Mouse (Mus musculus): ENCODE results near the gene Tmem217. TPM values are rescaled to one million over a fixed set of nuclear protein-coding genes. Genes with fewer than 3 reads are reported as not detected.

The Tmem217 gene
- polyA plus RNA-seq, 1 experiment from 2014 or later, result 0.33 TPM

DNA sequence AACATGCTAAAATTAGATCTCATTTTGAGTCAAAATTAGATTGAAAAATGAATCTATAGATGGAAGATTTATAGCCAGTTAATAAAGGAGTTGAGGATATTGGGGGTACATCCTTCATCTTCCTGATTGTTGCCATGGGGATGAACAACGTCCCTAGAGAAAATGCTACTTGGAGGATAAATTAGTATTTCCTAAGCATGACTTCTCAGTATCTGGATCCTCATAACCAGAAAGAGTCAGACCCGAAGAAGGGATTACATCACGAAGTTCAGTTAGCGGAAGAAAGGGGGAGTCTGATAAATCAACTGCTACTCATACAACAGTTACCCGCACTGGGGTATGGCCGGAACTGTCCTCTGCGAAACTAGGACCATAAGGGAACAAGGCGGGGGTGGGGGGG is 3.2 kb downstream of the Tmem217 start:
- in situ Hi-C loops (cut with MboI; ENCODE audit: low pct_unique_long_range_greater_than_20kb), result no loop called here
- ATAC-seq, result no peak

DNA sequence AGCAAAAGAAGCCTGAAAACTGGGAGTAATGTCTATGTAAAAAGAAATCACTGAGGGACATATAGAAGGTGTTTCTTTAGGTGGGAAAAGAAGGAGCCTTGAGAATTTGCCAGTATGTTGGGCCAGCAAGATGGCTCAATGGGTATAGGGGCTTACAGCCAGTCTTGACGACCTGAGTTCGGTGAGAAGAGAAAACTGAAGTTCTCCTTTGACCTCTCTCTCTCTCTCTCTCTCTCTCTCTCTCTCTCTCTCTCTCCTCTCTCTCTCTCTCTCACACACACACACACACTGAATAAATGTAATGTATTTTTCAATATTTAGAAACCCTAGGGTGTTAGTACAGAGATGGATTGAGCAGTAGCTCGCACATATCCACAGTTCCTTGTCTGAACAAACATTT is 3.7 kb downstream of the Tmem217 start:
- CTCF ChIA-PET, result no interaction called here
- in situ Hi-C loops (cut with MboI; ENCODE audit: low pct_unique_long_range_greater_than_20kb), result no loop called here
- no peaks in the 10 kb centered on the region for H3K27me3 ChIP-seq
- no peak for ATAC-seq
- POLR2A ChIA-PET, result no interaction called here
- no peak for TF ChIP-seq CTCF (IDR thresholded peaks at IDR 0.05)
- no peak for DNase-seq (ENCODE audit: low read depth, low spot score)

More for the DNA sequence above, 3.2 kb downstream of the Tmem217 start:
- DNase-seq (ENCODE audit: low read depth, low spot score), result no peak
- no peak for TF ChIP-seq CTCF (IDR thresholded peaks at IDR 0.05)
- POLR2A ChIA-PET, result no interaction called here
- H3K27me3 ChIP-seq, result no peaks in the 10 kb centered on the region
- CTCF ChIA-PET, result no interaction called here

DNA sequence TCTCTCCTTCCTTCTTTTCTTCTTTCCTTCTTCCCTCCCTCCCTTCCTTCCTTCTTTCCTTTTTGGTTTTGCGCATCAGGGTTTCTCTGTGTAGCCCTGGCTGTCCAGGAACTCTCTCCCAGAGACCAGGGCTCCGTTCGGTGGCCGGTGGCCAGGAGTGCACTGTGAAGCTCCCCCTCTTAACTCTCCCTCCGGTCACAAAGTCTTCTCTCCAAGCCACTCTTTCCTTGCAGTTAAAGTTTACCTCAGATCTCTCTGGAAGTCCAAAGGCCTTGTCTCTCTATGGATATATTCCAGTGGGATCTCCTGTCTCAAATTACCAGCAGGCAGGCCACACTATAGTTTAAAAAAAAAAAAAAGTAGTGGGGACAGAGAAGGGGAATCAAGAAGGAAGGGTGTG is 6.9 kb downstream of the Tmem217 start:
- DNase-seq (ENCODE audit: low read depth, low spot score), result no peak
- no peaks in the 10 kb centered on the region for H3K27me3 ChIP-seq
- TF ChIP-seq CTCF (IDR thresholded peaks at IDR 0.05), result no peak
- no peak for ATAC-seq
- CTCF ChIA-PET, result no interaction called here
- in situ Hi-C loops (cut with MboI; ENCODE audit: low pct_unique_long_range_greater_than_20kb), result no loop called here
- POLR2A ChIA-PET, result no interaction called here

DNA sequence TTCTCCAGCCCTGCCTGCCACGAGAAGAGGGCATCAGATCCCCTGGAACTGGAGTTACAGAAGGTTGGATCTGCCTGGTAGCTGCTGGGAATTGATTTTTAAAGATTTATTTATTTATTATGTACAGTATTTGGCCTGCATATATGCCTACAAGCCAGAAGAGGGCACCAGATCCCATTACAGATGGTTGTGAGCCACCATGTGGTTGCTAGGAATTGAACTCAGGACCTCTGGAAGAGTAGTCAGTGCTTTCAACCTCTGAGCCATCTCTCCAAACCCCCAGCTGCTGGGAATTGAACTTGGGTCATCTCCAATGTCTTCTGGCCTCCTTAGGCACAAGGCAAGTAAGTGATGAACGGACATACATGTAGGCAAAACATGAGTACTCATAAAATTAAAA is 8.1 kb downstream of the Tmem217 start:
- no peak for DNase-seq (ENCODE audit: low read depth, low spot score)
- CTCF ChIA-PET, result no interaction called here
- in situ Hi-C loops (cut with MboI; ENCODE audit: low pct_unique_long_range_greater_than_20kb), result no loop called here

DNA sequence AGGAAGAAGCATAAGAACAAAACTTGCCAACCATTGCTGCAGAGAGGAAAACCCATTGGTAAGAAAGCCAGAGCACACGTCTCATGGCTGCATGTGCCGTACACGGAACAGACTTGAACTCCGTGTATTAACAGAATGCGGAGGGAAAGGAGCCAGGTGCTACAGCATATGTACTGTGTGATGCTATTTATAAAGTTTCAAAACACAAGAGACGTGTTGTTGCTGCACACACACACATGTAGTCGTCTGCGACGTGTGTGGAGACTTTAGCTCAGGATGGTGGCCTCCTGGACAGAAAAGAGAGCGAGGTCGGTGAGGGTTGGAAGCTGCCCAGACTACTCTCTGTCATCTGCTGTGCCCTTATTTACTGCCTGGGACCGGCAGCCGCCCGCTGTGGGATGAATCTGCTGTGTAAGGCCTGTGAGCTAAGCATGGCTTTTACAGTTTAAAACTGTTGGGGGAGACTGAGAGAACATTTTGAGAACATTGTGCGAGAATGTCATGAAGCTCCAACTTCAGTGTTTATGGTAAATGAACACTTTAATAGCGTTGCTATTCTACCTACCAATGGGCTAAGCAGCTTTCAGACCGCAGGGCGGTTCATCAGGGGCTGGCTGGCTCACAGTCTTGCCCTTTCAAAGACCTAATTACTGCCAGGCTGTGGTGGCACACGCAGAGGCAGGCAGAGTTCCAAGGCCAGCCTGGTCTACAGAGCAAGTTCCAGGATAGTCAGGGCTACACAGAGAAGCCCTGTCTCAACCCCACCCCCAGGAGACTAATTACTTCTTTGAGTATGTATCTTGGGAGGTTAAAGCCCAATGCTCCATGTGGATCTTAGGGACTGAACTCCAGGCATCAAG is 9.1 kb downstream of the Tmem217 start:
- ChIA-PET CTCF (no interaction called here), POLR2A (interaction anchor here (0.5 kb wide), 1 partner anchor 9 kb away, joined by 3 read pairs; the partner anchor contains the start of gene Tmem217)
- DNase-seq (ENCODE audit: low read depth, low spot score), result no peak
- no peak for TF ChIP-seq CTCF (IDR thresholded peaks at IDR 0.05)
- no peak for ATAC-seq
- in situ Hi-C loops (cut with MboI; ENCODE audit: low pct_unique_long_range_greater_than_20kb), result no loop called here
- no peaks in the 10 kb centered on the region for H3K27me3 ChIP-seq

More for the DNA sequence above, 8.1 kb downstream of the Tmem217 start:
- H3K27me3 ChIP-seq, result no peaks in the 10 kb centered on the region
- ATAC-seq, result no peak
- TF ChIP-seq CTCF (IDR thresholded peaks at IDR 0.05), result peak; percentile 56
- POLR2A ChIA-PET, result no interaction called here

DNA sequence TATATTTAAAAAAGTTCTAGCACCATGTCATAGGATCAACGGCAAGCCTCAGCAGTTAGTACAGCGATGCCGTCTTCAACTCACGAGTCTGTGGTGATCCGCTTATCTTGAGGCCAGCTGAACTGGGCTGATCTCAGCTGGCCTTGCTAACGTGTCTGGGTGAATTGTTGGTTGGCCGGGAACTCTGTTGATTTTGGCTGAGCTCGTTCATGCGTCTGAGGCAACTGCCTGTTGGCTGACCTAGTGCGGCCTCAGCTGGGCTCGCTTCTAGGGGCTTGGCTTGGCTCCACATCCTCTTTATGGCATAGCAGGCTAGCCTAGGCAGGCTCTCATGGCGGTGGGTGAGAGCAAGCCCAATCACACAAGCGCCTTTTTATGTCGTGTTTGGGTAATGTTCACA is 10.8 kb downstream of the Tmem217 start:
- ATAC-seq, result no peak

DNA sequence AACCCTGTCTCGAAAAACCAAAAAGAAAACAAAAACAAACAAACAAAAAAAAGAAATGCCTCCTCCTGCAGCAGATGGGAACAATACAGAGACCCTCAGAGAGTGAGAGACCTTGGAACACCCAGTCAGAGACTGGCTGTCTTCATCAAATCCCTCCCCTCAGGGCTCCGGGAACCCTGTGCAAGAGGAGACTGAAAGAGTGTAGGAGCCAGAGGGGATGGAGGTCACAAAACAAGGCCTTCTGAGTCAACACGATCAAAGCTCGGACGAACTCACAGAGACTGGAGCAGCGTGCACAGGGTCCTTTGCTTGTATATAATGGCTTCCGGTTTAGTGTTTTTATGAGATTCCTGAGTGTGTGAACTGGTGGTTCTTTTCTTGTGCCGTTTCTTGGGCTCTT is 11.8 kb downstream of the Tmem217 start:
- CTCF ChIA-PET, result no interaction called here
- DNase-seq (ENCODE audit: low read depth, low spot score), result no peak
- no peaks in the 10 kb centered on the region for H3K27me3 ChIP-seq
- ATAC-seq, result no peak
- in situ Hi-C loops (cut with MboI; ENCODE audit: low pct_unique_long_range_greater_than_20kb), result no loop called here
- no peak for TF ChIP-seq CTCF (IDR thresholded peaks at IDR 0.05)
- POLR2A ChIA-PET, result no interaction called here

More for the DNA sequence above, 10.8 kb downstream of the Tmem217 start:
- ChIA-PET CTCF (no interaction called here), POLR2A (no interaction called here)
- no peaks in the 10 kb centered on the region for H3K27me3 ChIP-seq
- DNase-seq (ENCODE audit: low read depth, low spot score), result no peak
- TF ChIP-seq CTCF (IDR thresholded peaks at IDR 0.05), result no peak
- in situ Hi-C loops (cut with MboI; ENCODE audit: low pct_unique_long_range_greater_than_20kb), result no loop called here

DNA sequence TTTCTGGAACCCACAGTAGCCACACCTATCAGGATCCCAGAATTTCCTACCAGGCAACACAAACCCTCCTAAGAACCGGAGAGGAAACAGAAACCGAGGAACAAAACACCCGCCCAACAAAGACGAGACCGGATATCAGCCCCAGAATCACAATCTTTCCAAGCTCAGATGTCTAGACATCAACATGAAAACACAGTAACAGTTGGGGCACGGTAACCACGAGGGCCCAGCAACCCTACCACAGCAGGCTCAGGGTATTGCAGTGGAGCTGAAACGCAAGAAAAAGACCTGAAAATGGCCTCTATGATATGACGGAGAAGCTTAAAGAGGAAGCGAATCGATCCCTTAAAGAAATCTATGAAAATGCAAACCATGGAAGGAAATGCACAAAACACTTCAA is 18.3 kb downstream of the Tmem217 start:
- no peak for TF ChIP-seq CTCF (IDR thresholded peaks at IDR 0.05)
- ATAC-seq (no peak), DNase-seq (ENCODE audit: low read depth, low spot score) (no peak)
- in situ Hi-C loops (cut with MboI; ENCODE audit: low pct_unique_long_range_greater_than_20kb), result no loop called here
- CTCF ChIA-PET, result no interaction called here
- no peaks in the 10 kb centered on the region for H3K27me3 ChIP-seq
- POLR2A ChIA-PET, result no interaction called here

DNA sequence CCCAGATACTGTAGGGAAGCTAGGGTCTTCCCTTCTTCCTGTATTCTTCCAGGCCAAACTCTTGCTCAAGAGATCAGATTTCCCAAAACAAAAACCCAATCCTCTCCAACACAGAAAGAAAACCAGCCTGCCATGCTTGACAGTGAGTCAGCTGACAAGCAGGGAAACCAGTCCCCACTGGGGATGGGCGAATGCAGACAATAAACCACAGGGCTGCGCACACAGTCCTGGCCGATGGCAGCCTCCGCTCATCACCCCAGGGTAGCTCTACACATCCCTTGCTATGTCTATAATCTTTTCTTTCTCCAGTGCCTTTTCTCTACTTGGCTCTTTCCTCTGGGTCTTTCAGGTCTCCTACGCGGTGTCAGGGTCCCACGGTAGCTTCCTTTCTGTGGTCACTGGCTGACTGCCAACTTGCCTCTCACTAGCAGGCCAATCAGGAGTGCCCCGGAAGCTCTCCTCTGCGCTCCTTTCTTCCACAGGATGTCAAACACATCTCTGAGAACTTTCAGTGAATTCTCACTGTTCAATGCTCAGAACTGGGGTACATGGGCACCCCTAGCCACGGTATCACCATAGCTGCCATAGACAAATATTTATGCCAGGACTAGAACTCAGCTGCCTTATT is 20.3 kb downstream of the Tmem217 start:
- H3K27me3 ChIP-seq, result no peaks in the 10 kb centered on the region
- ChIA-PET CTCF (no interaction called here), POLR2A (no interaction called here)
- in situ Hi-C loops (cut with MboI; ENCODE audit: low pct_unique_long_range_greater_than_20kb), result no loop called here
- DNase-seq (ENCODE audit: low read depth, low spot score), result no peak
- no peak for TF ChIP-seq CTCF (IDR thresholded peaks at IDR 0.05)
- ATAC-seq, result no peak

DNA sequence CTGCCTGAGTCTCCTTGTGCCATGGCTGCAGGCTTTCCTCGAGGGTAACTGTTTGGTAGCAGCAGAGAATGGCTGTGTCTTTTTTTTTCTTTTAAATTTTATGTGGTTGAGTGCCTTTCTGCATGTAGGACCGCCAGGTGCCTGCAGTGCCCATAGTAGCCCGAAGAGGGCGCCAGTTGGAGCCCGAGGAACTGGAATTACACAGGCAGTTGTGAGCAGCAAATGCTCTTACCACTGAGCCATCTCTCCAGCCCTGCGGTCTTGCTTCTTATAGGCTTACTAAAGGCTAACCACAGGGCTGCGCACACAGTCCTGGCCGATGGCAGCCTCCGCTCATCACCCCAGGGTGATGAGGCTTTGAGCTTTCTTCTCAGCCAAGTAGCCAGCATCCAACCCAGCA is 20.9 kb downstream of the Tmem217 start:
- H3K27me3 ChIP-seq, result no peaks in the 10 kb centered on the region
- in situ Hi-C loops (cut with MboI; ENCODE audit: low pct_unique_long_range_greater_than_20kb), result no loop called here
- POLR2A ChIA-PET, result no interaction called here
- DNase-seq (ENCODE audit: low read depth, low spot score) (no peak), ATAC-seq (no peak)
- CTCF ChIA-PET, result no interaction called here
- TF ChIP-seq CTCF (IDR thresholded peaks at IDR 0.05), result peak; percentile 24

DNA sequence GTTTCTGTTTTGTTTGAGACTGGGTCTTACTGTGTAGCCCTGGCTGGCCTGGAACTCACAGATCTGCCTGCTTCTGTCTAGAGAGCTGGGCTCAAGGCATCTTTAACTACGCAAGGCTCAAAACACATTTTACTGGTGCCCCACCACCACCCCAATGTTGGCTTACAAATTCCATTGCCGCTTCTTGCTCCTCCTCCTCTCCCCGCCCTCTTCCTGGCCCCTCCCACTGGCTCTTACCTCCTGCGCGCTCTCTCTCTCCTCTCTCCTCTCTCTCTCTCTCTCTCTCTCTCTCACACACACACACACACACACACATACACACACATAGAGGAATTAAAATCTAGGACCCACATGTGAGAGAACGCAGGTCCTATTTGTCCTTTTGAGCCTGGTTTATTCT is 21.7 kb downstream of the Tmem217 start:
- POLR2A ChIA-PET, result no interaction called here
- in situ Hi-C loops (cut with MboI; ENCODE audit: low pct_unique_long_range_greater_than_20kb), result no loop called here
- no peak for TF ChIP-seq CTCF (IDR thresholded peaks at IDR 0.05)
- no peak for ATAC-seq
- no peaks in the 10 kb centered on the region for H3K27me3 ChIP-seq
- CTCF ChIA-PET, result interaction anchor here (1.1 kb wide), 1 partner anchor 13 kb away, joined by 3 read pairs; no protein-coding TSS in a partner anchor
- no peak for DNase-seq (ENCODE audit: low read depth, low spot score)
